Mouse (Mus musculus) kidney, adult 2 months (tissue): ENCODE measurements at regions not wholly inside any gene's neighbourhood (a gene's known extent, or its start where the extent isn't known, plus 50 kb on each side); places are given as distances from the start of the nearest gene placed in this dataset.

Source experiments
- DNase-seq: peaks from one replicate; pipeline ENCODE4 v3.0.0; 2021
- H3K27ac ChIP-seq: fragments of 200-500 bp; 2 replicates; pipeline ENCODE4 v1.5.1; 2012; ENCODE audit warnings: low read depth, low read length, control low read depth, inconsistent platforms; ENCODE audit not compliant: insufficient read depth
- H3K27me3 ChIP-seq: fragments of 200-500 bp; replicated peaks from 2 replicates; pipeline ENCODE4 v1.6.1; 2012; ENCODE audit warnings: mild to moderate bottlenecking, moderate library complexity, low read length, inconsistent platforms; ENCODE audit not compliant: control insufficient read depth, insufficient read depth
- H3K36me3 ChIP-seq: fragments of 200-500 bp; 2 replicates; pipeline ENCODE4 v1.6.1; 2012; ENCODE audit warnings: mild to moderate bottlenecking, moderate library complexity, low read length, inconsistent platforms; ENCODE audit not compliant: control insufficient read depth, insufficient read depth
- H3K4me1 ChIP-seq: fragments of 200-500 bp; 2 replicates; pipeline ENCODE4 v1.6.1; 2011; ENCODE audit warnings: low read length; ENCODE audit not compliant: control insufficient read depth, insufficient read depth
- H3K4me3 ChIP-seq: fragments of 200-500 bp; 2 replicates; pipeline ENCODE4 v1.5.1; 2011; ENCODE audit warnings: mild to moderate bottlenecking, low read depth, low read length, control low read depth; ENCODE audit not compliant: insufficient read depth
- CTCF ChIP-seq: fragments of 200-500 bp; conservative IDR thresholded peaks from 2 replicates; pipeline ENCODE4 v1.5.1; 2011; ENCODE audit warnings: low read depth, mild to moderate bottlenecking, control low read depth, low read length, moderate library complexity, mixed read lengths; ENCODE audit not compliant: insufficient read depth, insufficient read length
- POLR2A ChIP-seq: fragments of 200-500 bp; IDR thresholded peaks from one replicate; pipeline ENCODE4 v1.6.1; 2011; ENCODE audit warnings: low read depth, low read length, control low read depth
- WGBS: fragments of 180-500 bp; shearing (Covaris S2); methylation state at CpG from one replicate; pipeline ENCODE4 v1.1.7; 2018; 5-methylcytosine and 5-hydroxymethylcytosine counted together

DNA sequence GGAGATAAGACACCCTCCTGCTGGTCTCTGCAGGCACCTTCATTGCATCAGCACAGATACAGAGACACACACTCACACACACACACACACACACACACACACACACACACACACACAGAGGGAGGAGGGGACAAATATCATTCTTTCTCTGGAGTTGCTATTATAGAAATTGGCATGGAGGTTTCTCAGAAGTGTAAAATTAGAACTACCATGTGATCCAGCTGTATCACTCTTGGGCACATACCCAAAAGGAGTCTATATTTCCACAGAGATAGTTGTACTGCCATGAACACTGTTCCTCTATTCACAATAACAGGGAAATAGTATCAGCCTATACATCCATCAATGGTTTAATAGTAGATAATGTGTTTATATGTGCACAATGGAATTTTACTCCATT lies 137.8 kb upstream of the Gm4301 start:
- H3K4me1 ChIP-seq = no peaks in the 10 kb centered on the region
- H3K36me3 ChIP-seq = no peaks in the 10 kb centered on the region
- H3K27ac ChIP-seq = no peak overlapping the region
- no peak overlapping the region for H3K4me3 ChIP-seq
- no peak for DNase-seq
- H3K27me3 ChIP-seq = no peaks in the 10 kb centered on the region
- no peak for TF ChIP-seq CTCF
- TF ChIP-seq POLR2A = no peak

DNA sequence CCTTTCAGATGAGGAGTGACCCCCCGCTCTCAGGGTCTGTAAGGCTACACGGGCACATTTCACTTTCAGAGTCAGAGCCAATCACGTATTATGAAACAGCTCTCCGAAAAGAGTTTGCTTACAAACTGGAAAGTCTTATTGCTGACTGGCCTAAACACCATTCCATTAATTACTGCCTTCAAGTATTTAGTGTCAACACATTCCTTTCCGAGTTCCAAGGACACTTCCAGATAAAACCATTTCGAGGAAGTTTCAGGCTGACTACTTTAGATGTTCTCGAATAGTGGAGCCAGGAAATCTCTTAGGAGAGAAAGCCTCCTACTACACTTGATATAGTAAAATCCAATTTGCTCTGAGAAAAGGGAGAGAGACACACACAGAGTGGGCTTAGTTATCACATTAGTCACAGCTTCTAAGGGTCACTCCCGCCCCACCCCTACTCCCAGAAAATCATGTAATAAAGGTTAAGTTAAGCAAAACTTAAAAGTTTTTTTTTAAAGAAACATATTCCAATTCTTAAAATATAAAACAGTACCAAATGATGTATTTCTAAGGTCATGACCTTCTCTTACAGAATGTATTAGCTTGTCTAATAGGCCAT lies 136.3 kb upstream of the Gm4301 start:
- Histone ChIP-seq H3K4me3 (no peak overlapping the region), H3K27ac (no peak overlapping the region), H3K36me3 (no peaks in the 10 kb centered on the region), H3K27me3 (no peaks in the 10 kb centered on the region), H3K4me1 (no peaks in the 10 kb centered on the region)
- peak; percentile 4 for DNase-seq
- no peak for TF ChIP-seq POLR2A
- no peak for TF ChIP-seq CTCF
- WGBS = 55% methylated on average over 8 of the region's 8 CpGs

DNA sequence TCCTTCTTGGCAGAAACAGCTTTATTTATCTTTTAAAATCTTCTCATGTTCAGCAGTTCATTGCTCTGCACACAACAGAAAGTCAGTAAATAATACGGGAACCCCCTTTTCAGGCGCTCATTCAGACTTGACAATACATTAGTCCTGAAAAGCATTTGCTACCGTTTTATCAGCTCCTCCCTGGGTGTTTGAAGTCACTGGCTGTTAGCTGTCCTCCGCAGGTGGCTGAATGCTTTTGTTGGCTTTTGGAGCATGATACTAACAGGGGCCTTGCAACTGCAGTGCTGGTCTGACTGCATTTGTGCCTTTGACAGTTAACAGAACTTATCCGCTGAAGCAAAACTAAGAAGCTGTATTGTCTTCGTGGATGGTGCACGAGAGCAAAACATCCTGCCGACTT lies 135.0 kb upstream of the Gm4301 start:
- WGBS = 31% methylated on average over 8 of the region's 8 CpGs
- no peak overlapping the region for H3K27ac ChIP-seq
- no peak overlapping the region for H3K4me3 ChIP-seq
- TF ChIP-seq POLR2A (no peak), CTCF (no peak)
- no peak for DNase-seq
- H3K4me1 ChIP-seq = no peaks in the 10 kb centered on the region
- no peaks in the 10 kb centered on the region for H3K36me3 ChIP-seq
- H3K27me3 ChIP-seq = no peaks in the 10 kb centered on the region

DNA sequence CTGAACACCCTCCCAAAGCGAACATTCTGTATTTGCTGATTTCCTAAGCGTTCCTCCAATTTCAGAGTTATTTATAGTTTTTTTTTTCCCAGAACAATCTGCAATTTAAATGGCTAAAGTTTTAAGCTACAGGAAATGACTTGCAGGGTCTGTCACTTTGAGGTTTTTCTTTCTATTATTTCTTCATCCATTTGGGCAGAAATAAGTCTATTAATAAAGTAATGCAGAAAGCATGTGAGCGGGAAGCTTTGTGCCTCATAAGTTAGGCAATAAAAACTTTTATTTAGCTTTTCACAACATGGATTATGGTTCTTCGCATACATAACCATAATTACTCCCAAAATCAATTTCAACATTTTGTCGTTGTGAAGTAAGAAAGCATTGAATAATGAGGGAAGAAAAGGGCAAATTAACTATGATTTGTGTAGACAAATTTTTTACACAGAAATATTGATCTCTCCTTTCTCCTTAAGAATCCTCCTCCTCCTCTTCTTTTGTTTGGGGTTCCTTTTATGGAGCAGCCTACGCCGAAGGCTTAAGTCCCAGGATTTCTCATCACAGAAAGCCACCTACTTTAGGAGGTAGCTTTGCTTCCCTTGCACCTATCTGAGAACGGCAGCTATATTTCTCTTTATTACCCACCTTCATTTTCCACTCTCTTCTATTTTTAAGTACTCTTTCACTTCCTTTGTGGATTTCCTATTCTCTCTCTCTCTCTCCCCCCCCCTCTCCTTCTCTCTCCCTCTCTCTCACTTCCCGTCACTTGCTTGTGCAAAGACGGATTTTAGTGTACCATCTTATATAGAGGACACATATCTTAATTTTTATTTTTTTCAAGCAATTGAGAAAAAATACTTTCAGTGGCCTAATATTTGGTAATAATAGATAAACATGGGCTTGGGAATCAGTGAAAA lies 128.6 kb upstream of the Gm4301 start:
- Histone ChIP-seq H3K4me3 (no peak overlapping the region), H3K27ac (no peak overlapping the region), H3K36me3 (no peaks in the 10 kb centered on the region), H3K27me3 (no peaks in the 10 kb centered on the region), H3K4me1 (no peaks in the 10 kb centered on the region)
- no peak for DNase-seq
- 78% methylated on average over 10 of the region's 10 CpGs for WGBS
- TF ChIP-seq POLR2A (no peak), CTCF (no peak)

DNA sequence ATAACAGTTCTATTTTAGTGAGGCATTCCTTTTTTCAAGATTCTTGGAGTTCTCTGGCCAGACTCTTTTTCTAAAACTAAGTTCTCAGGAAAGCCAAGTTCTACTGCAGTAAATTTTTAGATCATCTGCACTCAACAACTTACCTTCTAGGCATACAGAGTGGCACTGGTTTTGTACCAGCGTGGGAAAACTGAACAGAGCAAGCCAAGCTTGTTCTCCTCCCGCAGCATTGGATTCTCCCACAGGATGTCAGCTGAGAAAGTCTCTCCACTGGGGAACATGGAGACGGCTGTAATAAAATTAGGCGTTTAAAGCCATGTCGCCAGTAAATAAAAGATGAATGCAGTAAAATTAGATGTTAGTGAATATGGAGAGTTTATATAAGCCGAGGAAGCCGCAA lies 124.8 kb upstream of the Gm4301 start:
- 71% methylated on average over 7 of the region's 7 CpGs for WGBS
- Histone ChIP-seq H3K36me3 (no peaks in the 10 kb centered on the region), H3K27ac (no peak overlapping the region), H3K4me1 (no peaks in the 10 kb centered on the region), H3K27me3 (no peaks in the 10 kb centered on the region), H3K4me3 (no peak overlapping the region)
- no peak for DNase-seq
- TF ChIP-seq CTCF (no peak), POLR2A (no peak)

DNA sequence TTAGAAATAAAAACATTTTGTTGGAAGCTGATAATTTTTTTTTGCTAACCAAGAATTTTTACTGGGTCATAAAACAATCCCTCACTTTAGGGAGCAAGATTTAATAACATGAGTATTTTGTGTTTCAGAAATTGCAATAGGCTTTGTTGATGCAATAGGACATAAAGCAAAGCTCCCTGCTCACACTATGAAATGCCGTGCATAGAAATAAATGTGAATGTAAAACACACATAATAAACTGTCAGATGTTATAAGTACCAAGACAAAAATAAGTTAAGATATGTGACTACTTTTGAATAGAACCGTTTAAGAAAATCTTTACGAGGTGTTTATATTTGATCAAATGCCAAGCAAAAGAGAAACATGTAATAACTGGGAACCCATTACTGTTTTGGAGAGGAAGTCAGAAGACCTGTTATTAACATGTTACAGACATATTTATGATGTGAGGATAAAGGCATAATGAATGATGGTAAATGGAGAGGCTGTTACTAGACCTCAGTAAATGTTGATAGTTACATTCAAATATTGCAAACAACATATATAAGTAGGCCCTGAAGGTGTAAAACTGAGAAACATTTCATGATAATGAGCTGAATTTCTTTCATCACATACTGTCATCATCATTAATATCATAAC lies 110.9 kb upstream of the Gm4301 start:
- 81% methylated on average over 3 of the region's 3 CpGs for WGBS
- no peak overlapping the region for H3K27ac ChIP-seq
- no peaks in the 10 kb centered on the region for H3K27me3 ChIP-seq
- no peak for DNase-seq
- no peaks in the 10 kb centered on the region for H3K4me1 ChIP-seq
- no peak overlapping the region for H3K4me3 ChIP-seq
- H3K36me3 ChIP-seq = no peaks in the 10 kb centered on the region
- TF ChIP-seq POLR2A (no peak), CTCF (no peak)
